Mouse (Mus musculus) mature B cell (primary cell): ENCODE results near the gene Ece1.

Source experiments
- in situ Hi-C: fragments of 300-500 bp; cut with MboI; formaldehyde crosslinking; loops from 2 replicates; pipeline ENCODE4 v1.14.3; 2019

Ece1 gene

DNA sequence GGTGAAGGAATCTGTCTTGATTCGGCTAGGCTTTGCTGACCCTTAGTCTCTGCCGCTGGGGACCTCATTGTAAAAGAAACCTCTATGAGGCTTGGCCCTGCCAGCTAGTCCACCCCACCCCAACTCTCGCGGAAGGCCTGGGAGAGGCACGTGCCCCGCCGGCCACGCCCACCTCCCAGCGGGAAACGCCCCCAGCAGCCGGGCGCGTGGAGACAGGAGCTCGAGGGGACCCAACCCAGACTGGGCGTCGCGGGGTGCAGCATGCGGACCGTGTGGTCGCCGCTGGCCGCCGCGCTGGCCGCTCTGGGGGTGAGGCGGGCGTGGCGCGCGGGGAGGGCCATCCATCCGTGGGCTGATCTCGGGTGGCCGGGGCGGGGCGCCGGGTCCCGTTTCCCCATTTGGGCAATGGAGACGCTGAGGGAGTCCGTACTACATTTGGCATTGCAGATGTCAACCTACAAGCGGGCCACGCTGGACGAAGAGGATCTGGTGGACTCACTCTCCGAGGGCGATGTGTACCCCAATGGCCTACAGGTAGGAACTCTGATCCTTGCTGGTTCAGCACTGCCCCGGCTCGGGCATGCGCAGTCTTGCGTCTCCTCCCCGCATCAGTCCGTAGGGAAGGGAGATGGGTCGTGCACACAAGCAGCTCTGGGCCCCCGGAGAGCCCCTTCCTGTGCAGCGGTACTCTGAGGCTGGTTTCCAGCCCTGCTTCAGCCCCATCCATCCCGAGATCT, 51.5 kb downstream of the Ece1 start:
- in situ Hi-C loops, result no loop called here

DNA sequence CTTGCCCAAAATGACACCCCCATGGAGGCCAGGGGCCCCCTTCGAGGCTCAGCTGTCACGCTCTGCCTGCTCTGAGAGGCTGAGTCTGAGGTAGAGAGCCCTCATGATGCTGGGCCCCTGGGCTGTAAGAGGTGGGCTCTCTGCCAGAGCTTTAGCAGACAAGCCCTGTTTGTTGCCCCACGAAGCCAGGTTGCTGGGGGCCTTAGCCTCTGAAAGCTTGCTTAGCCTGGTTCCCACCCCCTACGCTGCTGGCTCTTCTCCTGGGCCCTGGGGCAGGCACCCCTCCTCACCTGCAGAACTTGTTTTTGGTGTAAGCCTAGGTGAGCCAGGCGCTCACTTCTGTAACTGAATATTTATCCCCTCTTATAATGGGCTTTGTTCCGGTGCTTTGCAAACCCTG, 55.6 kb downstream of the Ece1 start:
- in situ Hi-C loops, result no loop called here

GRCm38 (mm10) chr4:137918559-137918958, 56.5 kb downstream of the Ece1 start:
- in situ Hi-C loops, result no loop called here

- in situ Hi-C loops, result no loop called here
These were observed 57.1 kb downstream of the Ece1 start for GRCm38 (mm10) chr4:137919116-137919515.

DNA sequence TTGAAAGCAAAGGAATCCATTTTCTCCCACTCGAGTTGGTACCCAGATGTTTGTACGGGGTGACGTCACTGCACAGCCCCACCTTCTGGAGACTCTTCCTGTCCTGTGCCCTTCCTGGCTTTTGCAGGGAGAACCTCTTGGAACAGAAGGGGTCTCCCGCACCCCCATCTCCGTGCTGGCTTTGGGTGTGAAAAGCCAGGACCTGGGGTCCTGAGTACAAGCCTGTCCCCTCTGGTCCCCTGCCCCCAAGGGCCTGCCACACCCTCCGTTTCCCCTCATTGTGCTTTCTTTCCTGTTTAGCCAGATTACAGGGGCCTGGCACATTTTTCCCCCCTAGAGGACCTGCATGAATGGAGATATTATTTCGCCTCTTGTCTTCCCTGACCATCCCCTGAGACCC, 58.0 kb downstream of the Ece1 start:
- in situ Hi-C loops, result no loop called here

DNA sequence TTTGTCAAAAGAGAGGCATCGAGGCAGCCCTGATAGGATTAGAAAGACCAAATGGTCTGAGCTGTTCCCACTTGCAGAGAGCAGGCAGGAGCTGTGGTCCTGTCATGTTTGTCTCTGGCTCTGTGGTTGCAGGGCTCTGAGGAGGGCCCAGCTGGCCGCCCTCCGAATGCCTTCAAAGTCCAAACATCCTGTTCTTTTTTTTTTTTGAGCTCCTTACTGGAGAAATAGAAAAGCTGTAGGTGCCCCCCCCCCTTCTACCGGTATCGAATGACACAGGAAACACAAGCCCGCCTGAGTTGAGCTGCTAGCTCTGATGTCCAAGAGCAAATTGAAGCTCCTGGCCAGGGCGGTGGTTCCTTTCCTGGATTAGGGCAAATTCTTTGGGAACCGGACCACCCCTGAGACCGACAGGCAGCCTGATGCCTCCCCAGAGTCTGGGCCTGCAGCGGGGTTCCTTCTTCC, 58.5 kb downstream of the Ece1 start:
- in situ Hi-C loops, result no loop called here

DNA sequence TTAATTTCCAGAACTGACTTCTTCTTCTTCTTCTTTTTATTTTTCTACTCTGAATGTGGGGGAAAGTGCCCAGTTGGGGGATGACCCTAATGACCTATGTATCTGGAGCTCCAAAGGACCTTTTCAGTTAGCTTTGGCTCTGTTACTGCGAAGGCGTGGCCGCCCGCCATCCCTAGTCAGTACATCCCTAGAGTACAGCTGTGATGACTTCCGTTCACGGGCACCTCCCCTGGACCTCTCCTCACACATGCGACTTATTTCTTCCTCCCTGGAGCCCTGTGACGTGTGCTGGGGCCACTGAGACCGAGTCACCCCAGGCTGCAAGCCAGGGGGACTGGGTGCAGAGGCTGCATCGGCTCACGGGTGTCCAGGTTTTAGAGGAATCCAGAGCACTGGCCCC, 59.5 kb downstream of the Ece1 start:
- in situ Hi-C loops, result no loop called here

DNA sequence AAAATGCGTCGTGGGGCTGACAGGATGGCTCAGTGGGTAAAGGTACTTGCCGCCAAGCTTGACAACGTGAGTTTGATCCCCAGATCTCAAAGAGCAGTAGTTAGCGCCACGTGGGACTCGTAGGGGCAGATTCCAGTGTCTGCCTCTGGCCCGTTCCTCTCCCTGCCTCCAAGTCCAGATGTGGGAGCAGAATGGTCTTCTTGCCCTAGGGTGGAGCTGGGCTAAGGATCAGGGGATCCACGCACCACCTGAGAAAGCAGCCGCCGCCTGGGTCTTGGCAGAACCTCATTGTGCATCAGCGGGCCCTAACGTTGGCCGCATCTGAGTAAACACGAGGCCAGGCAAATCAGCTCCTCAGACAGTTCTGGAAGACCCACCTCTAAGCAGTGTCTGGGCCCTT, 61.0 kb downstream of the Ece1 start:
- in situ Hi-C loops, result no loop called here

- in situ Hi-C loops, result no loop called here
These were observed 63.1 kb downstream of the Ece1 start for GRCm38 (mm10) chr4:137925176-137925575.

GRCm38 (mm10) chr4:137926161-137926560, 64.1 kb downstream of the Ece1 start:
- in situ Hi-C loops, result no loop called here

GRCm38 (mm10) chr4:137927136-137927535, 65.1 kb downstream of the Ece1 start:
- in situ Hi-C loops, result no loop called here

- in situ Hi-C loops, result no loop called here
These were observed 65.9 kb downstream of the Ece1 start for GRCm38 (mm10) chr4:137927741-137928535.

DNA sequence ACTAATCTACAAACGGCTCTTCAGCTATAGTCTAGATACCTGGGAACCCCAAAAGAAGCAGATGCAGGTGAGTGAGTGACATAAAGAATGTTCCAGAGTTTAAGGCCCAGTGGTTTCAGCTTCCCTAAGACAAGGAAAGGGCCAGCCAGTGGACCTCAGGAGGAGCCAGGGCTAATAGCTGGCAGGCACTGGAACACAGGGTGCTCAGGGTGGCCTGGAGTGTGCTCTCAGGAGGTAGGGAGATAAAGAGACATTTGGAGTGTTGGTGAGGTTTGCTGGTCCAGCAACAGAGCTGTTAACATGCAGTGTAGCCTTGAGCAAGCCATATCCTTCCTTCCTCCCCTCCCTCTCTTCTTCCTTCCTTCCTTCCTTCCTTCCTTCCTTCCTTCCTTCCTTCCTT, 66.8 kb downstream of the Ece1 start:
- in situ Hi-C loops, result no loop called here

- in situ Hi-C loops, result no loop called here
These were observed 67.4 kb downstream of the Ece1 start for GRCm38 (mm10) chr4:137929341-137930016.

DNA sequence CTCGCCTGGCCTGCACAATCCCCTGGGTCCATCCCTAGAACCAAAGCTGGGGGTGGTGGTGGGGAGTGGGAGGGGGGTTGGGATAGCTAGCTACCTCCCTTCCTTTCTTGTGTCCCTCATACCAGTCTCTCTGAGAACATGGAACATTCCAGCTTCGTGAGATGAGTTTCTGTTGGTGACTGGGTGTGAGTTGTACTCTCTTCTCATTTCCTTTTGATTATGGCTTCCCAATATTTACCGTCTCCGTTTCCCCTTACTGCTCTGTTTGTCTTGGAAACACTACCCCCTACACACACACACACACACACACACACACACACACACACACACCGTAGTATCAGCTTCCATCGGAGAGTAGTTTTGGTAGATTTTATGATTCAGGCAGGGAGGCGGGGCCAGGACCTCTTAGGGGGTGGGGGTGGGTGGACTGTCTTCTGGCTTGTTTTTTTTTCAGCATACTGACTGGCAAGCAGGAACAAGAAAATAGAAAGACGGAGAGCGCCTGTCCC, 68.5 kb downstream of the Ece1 start:
- in situ Hi-C loops, result no loop called here

DNA sequence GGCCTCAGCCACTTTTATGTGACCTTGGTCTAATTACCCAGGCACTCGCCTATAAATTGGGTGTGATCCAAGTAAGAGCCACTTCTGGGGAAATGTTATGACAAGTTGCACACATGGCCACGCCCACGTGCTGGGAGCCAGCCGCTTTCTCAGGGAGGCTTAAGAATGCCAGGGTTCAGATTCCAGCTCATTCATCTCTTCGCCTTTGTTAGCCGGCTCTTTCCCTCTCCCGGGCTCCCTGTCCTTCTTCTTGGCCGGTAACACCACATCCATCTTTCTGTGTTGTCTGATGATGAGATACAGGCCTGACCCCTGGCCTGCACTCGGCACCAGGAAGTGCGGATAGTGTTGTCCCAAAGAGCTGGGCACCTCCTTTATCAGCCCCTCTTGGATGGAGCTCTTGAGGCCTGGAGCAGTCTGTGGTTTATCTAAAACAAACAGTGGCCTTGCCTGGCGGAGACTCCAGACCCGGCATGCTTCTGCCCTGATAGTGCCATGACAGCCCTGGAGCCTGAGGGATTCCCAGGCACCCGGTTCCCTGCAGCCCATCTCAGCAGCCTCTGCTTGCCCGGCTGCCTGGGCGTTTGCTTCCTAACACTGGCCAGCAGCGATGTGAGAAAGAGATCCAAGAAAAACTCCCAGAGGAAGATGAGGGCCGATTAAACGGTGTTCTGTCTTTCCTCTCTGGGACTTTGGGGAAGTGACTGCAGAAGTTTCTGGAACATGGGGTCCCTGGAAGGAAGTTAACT, 69.1 kb downstream of the Ece1 start:
- in situ Hi-C loops, result no loop called here

- in situ Hi-C loops, result no loop called here
These were observed 70.6 kb downstream of the Ece1 start for GRCm38 (mm10) chr4:137932554-137933178.

- in situ Hi-C loops, result no loop called here
These were observed 71.3 kb downstream of the Ece1 start for GRCm38 (mm10) chr4:137933328-137933727.

DNA sequence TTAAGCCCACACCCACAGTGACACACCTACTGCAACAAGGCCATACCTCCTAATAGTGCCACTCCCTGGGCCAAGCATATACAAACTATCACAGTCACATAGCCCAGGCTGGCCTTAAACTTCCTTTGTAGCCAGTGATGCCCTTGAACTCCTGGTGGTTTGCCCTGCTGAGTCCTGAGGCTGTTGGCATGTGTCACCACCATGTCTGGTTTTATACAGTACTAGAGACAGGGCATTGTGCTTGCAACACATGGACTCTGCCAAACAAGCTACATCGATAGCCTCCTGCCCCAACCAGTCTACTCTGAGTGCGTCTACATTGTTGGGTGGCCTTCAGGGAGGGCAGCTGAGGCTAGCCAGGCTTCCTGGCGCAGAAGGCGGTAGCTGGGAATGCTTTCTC, 74.1 kb downstream of the Ece1 start:
- in situ Hi-C loops, result no loop called here

- in situ Hi-C loops, result no loop called here
These were observed 78.0 kb downstream of the Ece1 start for GRCm38 (mm10) chr4:137940061-137940460.

DNA sequence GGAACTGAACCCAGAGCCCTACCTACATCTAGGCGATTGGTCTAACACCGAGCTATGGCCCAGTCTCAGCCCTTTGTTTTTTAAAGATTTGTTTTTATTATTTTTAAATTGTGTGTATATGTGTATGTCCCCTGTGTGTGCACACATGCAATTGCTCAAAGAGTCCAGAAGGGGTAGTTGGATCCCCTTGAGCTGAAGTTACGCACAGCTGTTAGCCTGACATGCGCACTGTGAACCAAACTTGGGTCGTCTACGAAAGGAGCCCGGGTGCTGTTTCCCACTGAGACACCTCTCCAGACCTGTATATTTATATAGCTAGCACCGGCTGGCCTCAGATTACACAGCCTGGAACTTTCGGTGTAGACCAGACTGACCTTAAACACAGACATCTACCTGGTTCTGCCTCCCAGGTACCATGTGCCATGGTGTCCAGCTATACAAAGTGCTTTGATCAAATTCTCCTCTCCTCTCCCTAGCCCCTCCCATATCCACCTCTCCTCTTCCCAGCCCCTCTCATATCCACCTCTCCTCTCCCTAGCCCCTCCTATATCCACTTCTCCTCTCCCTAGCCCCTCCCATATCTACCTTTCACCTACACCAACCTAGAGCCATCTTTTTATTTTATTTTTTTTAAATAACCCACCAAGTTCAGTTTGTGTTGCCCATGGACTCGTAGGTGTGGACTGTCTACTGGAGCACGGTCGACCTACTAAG, 79.3 kb downstream of the Ece1 start:
- in situ Hi-C loops, result no loop called here
